Mouse (Mus musculus) heart, embryonic 12.5 days (tissue): ENCODE data around the gene D6Ertd527e. TPM values are rescaled to one million over a fixed set of nuclear protein-coding genes. Genes with fewer than 3 reads are reported as not detected.

Experiments
- ATAC-seq: fragments of 200-750 bp; cut with Nextera tagmentation; 2 replicates; pipeline ENCODE4 v1.8.0; 2017; ENCODE audit warnings: moderate TSS enrichment, moderate library complexity; ENCODE audit not compliant: insufficient number of reproducible peaks, low FRiP score
- H3K27ac ChIP-seq: fragments of 300-500 bp; sonication (generic); 2 replicates; pipeline ENCODE4 v1.5.1; 2016; ENCODE audit warnings: mild to moderate bottlenecking, moderate library complexity; ENCODE audit not compliant: poor library complexity, severe bottlenecking
- H3K27me3 ChIP-seq: fragments of 300-500 bp; sonication (generic); replicated peaks from 2 replicates; pipeline ENCODE4 v1.6.1; 2016; ENCODE audit warnings: mild to moderate bottlenecking, moderate library complexity
- H3K36me3 ChIP-seq: fragments of 300-500 bp; sonication (generic); 2 replicates; pipeline ENCODE4 v1.6.1; 2016; ENCODE audit warnings: mild to moderate bottlenecking, moderate library complexity
- H3K4me1 ChIP-seq: fragments of 300-500 bp; sonication (generic); replicated peaks from 2 replicates; pipeline ENCODE4 v1.6.1; 2016; ENCODE audit warnings: mild to moderate bottlenecking
- H3K4me2 ChIP-seq: fragments of 300-500 bp; sonication (generic); 2 replicates; pipeline ENCODE4 v1.6.1; 2016; ENCODE audit warnings: mild to moderate bottlenecking, moderate library complexity
- H3K4me3 ChIP-seq: fragments of 300-500 bp; sonication (generic); 2 replicates; pipeline ENCODE4 v1.5.1; 2016; ENCODE audit warnings: mild to moderate bottlenecking
- H3K9ac ChIP-seq: fragments of 300-500 bp; sonication (generic); 2 replicates; pipeline ENCODE4 v1.6.1; 2016; ENCODE audit warnings: mild to moderate bottlenecking, moderate library complexity
- H3K9me3 ChIP-seq: fragments of 300-500 bp; sonication (generic); replicated peaks from 2 replicates; pipeline ENCODE4 v1.6.1; 2016; ENCODE audit warnings: mild to moderate bottlenecking, moderate library complexity
- WGBS: fragments of 180-500 bp; shearing (Covaris S2); methylation state at CpG from one replicate; pipeline ENCODE4 v1.1.7; 2016; 5-methylcytosine and 5-hydroxymethylcytosine counted together
- polyA plus RNA-seq: library from polyadenylated mRNA; unstranded; fragments of >200 nt; fragmentation: Nextera tagmentation; extraction: Ambion mirVana; gene quantifications from 2 replicates; pipeline ENCODE4 v1.2.1, GENCODE M21; 2016

The D6Ertd527e gene
- polyA plus RNA-seq, 1 experiment from 2014 or later, result 0.10 TPM

GRCm38 (mm10) chr6:87112125-87112524, 7.6 kb downstream of the D6Ertd527e start:
- no peak overlapping the region for H3K4me2 ChIP-seq
- WGBS, result 84% methylated on average over 6 of the region's 6 CpGs
- H3K27me3 ChIP-seq, result peaks cover 13% of the 10 kb centered on the region
- no peak overlapping the region for H3K4me3 ChIP-seq
- no peaks in the 10 kb centered on the region for H3K9me3 ChIP-seq
- no peak overlapping the region for H3K27ac ChIP-seq
- H3K36me3 ChIP-seq, result no peaks in the 10 kb centered on the region
- ATAC-seq, result no peak
- H3K9ac ChIP-seq, result no peak overlapping the region
- no peaks in the 10 kb centered on the region for H3K4me1 ChIP-seq

GRCm38 (mm10) chr6:87115981-87116380, 11.4 kb downstream of the D6Ertd527e start:
- no peak overlapping the region for H3K4me3 ChIP-seq
- H3K4me2 ChIP-seq, result no peak overlapping the region
- peaks cover 11% of the 10 kb centered on the region for H3K27me3 ChIP-seq
- no peaks in the 10 kb centered on the region for H3K9me3 ChIP-seq
- H3K9ac ChIP-seq, result no peak overlapping the region
- no peaks in the 10 kb centered on the region for H3K36me3 ChIP-seq
- 85% methylated on average over 2 of the region's 2 CpGs for WGBS
- H3K4me1 ChIP-seq, result peaks cover 9% of the 10 kb centered on the region; the same call in 1 of the 2 replicates
- H3K27ac ChIP-seq, result no peak overlapping the region
- ATAC-seq, result no peak

- no peak for ATAC-seq
- Histone ChIP-seq H3K4me3 (no peak overlapping the region), H3K36me3 (no peaks in the 10 kb centered on the region), H3K27ac (no peak overlapping the region), H3K4me2 (no peak overlapping the region), H3K27me3 (peaks cover 5% of the 10 kb centered on the region; the same call in 1 of the 2 replicates), H3K4me1 (peaks cover 9% of the 10 kb centered on the region; the same call in 1 of the 2 replicates), H3K9ac (no peak overlapping the region), H3K9me3 (no peaks in the 10 kb centered on the region)
- WGBS, result 83% methylated on average over 7 of the region's 7 CpGs
Measured at GRCm38 (mm10) chr6:87116596-87116995, 12.1 kb downstream of the D6Ertd527e start.

GRCm38 (mm10) chr6:87119066-87119837, 14.7 kb downstream of the D6Ertd527e start:
- Histone ChIP-seq H3K4me1 (peaks cover 9% of the 10 kb centered on the region; the same call in 1 of the 2 replicates), H3K36me3 (no peaks in the 10 kb centered on the region), H3K27me3 (no peaks in the 10 kb centered on the region), H3K9ac (no peak overlapping the region), H3K27ac (no peak overlapping the region), H3K9me3 (no peaks in the 10 kb centered on the region), H3K4me2 (no peak overlapping the region), H3K4me3 (no peak overlapping the region)
- ATAC-seq, result no peak
- WGBS, result 85% methylated on average over 20 of the region's 20 CpGs

GRCm38 (mm10) chr6:87119975-87120374, 15.4 kb downstream of the D6Ertd527e start:
- peaks cover 9% of the 10 kb centered on the region; the same call in 1 of the 2 replicates for H3K4me1 ChIP-seq
- H3K4me2 ChIP-seq, result no peak overlapping the region
- no peak overlapping the region for H3K27ac ChIP-seq
- WGBS, result 47% methylated on average over 4 of the region's 4 CpGs
- no peaks in the 10 kb centered on the region for H3K9me3 ChIP-seq
- H3K9ac ChIP-seq, result no peak overlapping the region
- H3K27me3 ChIP-seq, result no peaks in the 10 kb centered on the region
- H3K36me3 ChIP-seq, result no peaks in the 10 kb centered on the region
- H3K4me3 ChIP-seq, result no peak overlapping the region
- no peak for ATAC-seq

- Histone ChIP-seq H3K9ac (no peak overlapping the region), H3K27ac (no peak overlapping the region), H3K4me3 (no peak overlapping the region), H3K36me3 (no peaks in the 10 kb centered on the region), H3K9me3 (no peaks in the 10 kb centered on the region), H3K4me2 (no peak overlapping the region), H3K4me1 (peaks cover 9% of the 10 kb centered on the region; the same call in 1 of the 2 replicates), H3K27me3 (no peaks in the 10 kb centered on the region)
- 86% methylated on average over 6 of the region's 6 CpGs for WGBS
- ATAC-seq, result no peak
Measured at GRCm38 (mm10) chr6:87120661-87121060, 16.1 kb downstream of the D6Ertd527e start.

- H3K27ac ChIP-seq, result no peak overlapping the region
- no peak for ATAC-seq
- 68% methylated on average over 7 of the region's 7 CpGs for WGBS
- H3K27me3 ChIP-seq, result no peaks in the 10 kb centered on the region
- H3K36me3 ChIP-seq, result no peaks in the 10 kb centered on the region
- H3K9me3 ChIP-seq, result no peaks in the 10 kb centered on the region
- no peak overlapping the region for H3K4me2 ChIP-seq
- peaks cover 11% of the 10 kb centered on the region for H3K4me1 ChIP-seq
- H3K9ac ChIP-seq, result no peak overlapping the region
- H3K4me3 ChIP-seq, result no peak overlapping the region
Measured at GRCm38 (mm10) chr6:87121961-87122360, 17.4 kb downstream of the D6Ertd527e start.

GRCm38 (mm10) chr6:87123406-87123805, 18.9 kb downstream of the D6Ertd527e start:
- ATAC-seq, result no peak
- Histone ChIP-seq H3K9ac (no peak overlapping the region), H3K27ac (no peak overlapping the region), H3K4me2 (no peak overlapping the region), H3K27me3 (no peaks in the 10 kb centered on the region), H3K4me1 (peaks cover 19% of the 10 kb centered on the region), H3K9me3 (no peaks in the 10 kb centered on the region), H3K36me3 (no peaks in the 10 kb centered on the region), H3K4me3 (no peak overlapping the region)
- 81% methylated on average over 6 of the region's 6 CpGs for WGBS

- Histone ChIP-seq H3K9ac (no peak overlapping the region), H3K4me2 (no peak overlapping the region)
- WGBS, result 70% methylated on average over 4 of the region's 4 CpGs
Measured at GRCm38 (mm10) chr6:87123973-87124372, 19.4 kb downstream of the D6Ertd527e start.

GRCm38 (mm10) chr6:87127049-87127753, 22.7 kb downstream of the D6Ertd527e start:
- Histone ChIP-seq H3K4me2 (no peak overlapping the region), H3K4me1 (peaks cover 10% of the 10 kb centered on the region), H3K9ac (no peak overlapping the region), H3K27ac (no peak overlapping the region), H3K9me3 (peaks cover 4% of the 10 kb centered on the region), H3K27me3 (no peaks in the 10 kb centered on the region), H3K36me3 (no peaks in the 10 kb centered on the region; the same call in 1 of the 2 replicates), H3K4me3 (no peak overlapping the region)
- no peak for ATAC-seq
- 46% methylated on average over 8 of the region's 8 CpGs for WGBS

More at GRCm38 (mm10) chr6:87123973-87124372, 19.4 kb downstream of the D6Ertd527e start:
- H3K4me3 ChIP-seq, result no peak overlapping the region
- H3K36me3 ChIP-seq, result no peaks in the 10 kb centered on the region
- H3K9me3 ChIP-seq, result no peaks in the 10 kb centered on the region
- ATAC-seq, result no peak
- H3K27me3 ChIP-seq, result no peaks in the 10 kb centered on the region
- peaks cover 19% of the 10 kb centered on the region for H3K4me1 ChIP-seq
- no peak overlapping the region for H3K27ac ChIP-seq

- Histone ChIP-seq H3K27ac (no peak overlapping the region), H3K36me3 (no peaks in the 10 kb centered on the region; the same call in 1 of the 2 replicates), H3K27me3 (no peaks in the 10 kb centered on the region), H3K4me3 (no peak overlapping the region), H3K9ac (no peak overlapping the region), H3K4me2 (no peak overlapping the region), H3K9me3 (peaks cover 4% of the 10 kb centered on the region), H3K4me1 (peaks cover 10% of the 10 kb centered on the region)
- ATAC-seq, result no peak
- 87% methylated on average over 8 of the region's 8 CpGs for WGBS
Measured at GRCm38 (mm10) chr6:87129861-87130260, 25.3 kb downstream of the D6Ertd527e start.
